Mouse (Mus musculus) lung, embryonic 15.5 days (tissue): ENCODE data around the gene Odf4. TPM values are rescaled to one million over a fixed set of nuclear protein-coding genes. Genes with fewer than 3 reads are reported as not detected.

Experiments used
- ATAC-seq: fragments of 200-750 bp; cut with Nextera tagmentation; 2 replicates; pipeline ENCODE4 v1.8.0; 2017; ENCODE audit warnings: moderate number of reproducible peaks, borderline replicate concordance; ENCODE audit not compliant: low FRiP score, low TSS enrichment; ENCODE audit errors: extremely low read depth
- H3K27ac ChIP-seq: fragments of 300-500 bp; sonication (generic); 2 replicates; pipeline ENCODE4 v1.5.1; 2015; ENCODE audit warnings: moderate library complexity, mild to moderate bottlenecking, inconsistent platforms
- H3K27me3 ChIP-seq: fragments of 300-500 bp; sonication (generic); 2 replicates; pipeline ENCODE4 v1.6.1; 2015; ENCODE audit warnings: inconsistent platforms
- H3K36me3 ChIP-seq: fragments of 300-500 bp; sonication (generic); 2 replicates; pipeline ENCODE4 v1.6.1; 2015; ENCODE audit warnings: inconsistent platforms
- H3K4me1 ChIP-seq: fragments of 300-500 bp; sonication (generic); 2 replicates; pipeline ENCODE4 v1.6.1; 2015; ENCODE audit warnings: inconsistent platforms
- H3K4me2 ChIP-seq: fragments of 300-500 bp; sonication (generic); 2 replicates; pipeline ENCODE4 v1.6.1; 2015; ENCODE audit warnings: inconsistent platforms, mild to moderate bottlenecking, moderate library complexity
- H3K4me3 ChIP-seq: fragments of 300-500 bp; sonication (generic); 2 replicates; pipeline ENCODE4 v1.5.1; 2015; ENCODE audit warnings: mild to moderate bottlenecking, inconsistent platforms
- H3K9ac ChIP-seq: fragments of 300-500 bp; sonication (generic); 2 replicates; pipeline ENCODE4 v1.6.1; 2015; ENCODE audit warnings: inconsistent platforms
- H3K9me3 ChIP-seq: fragments of 300-500 bp; sonication (generic); 2 replicates; pipeline ENCODE4 v1.6.1; 2016; ENCODE audit warnings: inconsistent platforms
- whole genome bisulfite sequencing: fragments of 180-500 bp; shearing (Covaris S2); methylation state at CpG from one replicate; pipeline ENCODE4 v1.1.7; 2015; 5-methylcytosine and 5-hydroxymethylcytosine counted together
- polyA plus RNA-seq: library from polyadenylated mRNA; unstranded; fragments of >200 nt; fragmentation: Nextera tagmentation; extraction: Ambion mirVana; gene quantifications from 2 replicates; pipeline ENCODE4 v1.2.1, GENCODE M21; 2015

Gene Odf4
- polyA plus RNA-seq, 1 experiment from 2014 or later, result not detected

- 38% methylated on average over 2 of the region's 2 CpGs for WGBS
- no peak overlapping the region for H3K27ac ChIP-seq
- no peaks in the 10 kb centered on the region for H3K9me3 ChIP-seq
- no peak overlapping the region for H3K4me2 ChIP-seq
- no peak overlapping the region for H3K4me3 ChIP-seq
- H3K27me3 ChIP-seq, result no peaks in the 10 kb centered on the region
- H3K36me3 ChIP-seq, result no peaks in the 10 kb centered on the region
- no peak for ATAC-seq
- no peak overlapping the region for H3K9ac ChIP-seq
- 0 out of 2 replicates have a peak, but pooled peaks cover 3% of the 10 kb centered on the region for H3K4me1 ChIP-seq
Measured at GRCm38 (mm10) chr11:68888653-68889052, 38.2 kb downstream of the Odf4 start.

GRCm38 (mm10) chr11:68888253-68888652, 38.6 kb downstream of the Odf4 start, which contains the start of gene Rnf222:
Rnf222 (plus strand) TSS chr11:68888553.
- H3K27ac ChIP-seq, result no peak within 1 kb of the TSS
- no peaks in the 10 kb centered on the region for H3K9me3 ChIP-seq
- WGBS, result 23% methylated on average over 6 of the region's 6 CpGs
- H3K27me3 ChIP-seq, result no peaks in the 10 kb centered on the region
- no peak within 1 kb of the TSS for H3K9ac ChIP-seq
- no peak within 1 kb of the TSS for H3K4me3 ChIP-seq
- no peaks in the 10 kb centered on the region for H3K36me3 ChIP-seq
- ATAC-seq, result no peak
- H3K4me1 ChIP-seq, result 0 out of 2 replicates have a peak, but pooled peaks cover 3% of the 10 kb centered on the region
- H3K4me2 ChIP-seq, result no peak within 1 kb of the TSS

- no peaks in the 10 kb centered on the region for H3K9me3 ChIP-seq
- H3K4me3 ChIP-seq, result no peak overlapping the region
- no peak for ATAC-seq
- no peak overlapping the region for H3K27ac ChIP-seq
- no peaks in the 10 kb centered on the region for H3K36me3 ChIP-seq
- H3K4me1 ChIP-seq, result no peaks in the 10 kb centered on the region
- 72% methylated on average over 5 of the region's 5 CpGs for WGBS
- no peak overlapping the region for H3K9ac ChIP-seq
- no peak overlapping the region for H3K4me2 ChIP-seq
- no peaks in the 10 kb centered on the region for H3K27me3 ChIP-seq
Measured at GRCm38 (mm10) chr11:68886091-68886490, 40.8 kb downstream of the Odf4 start.

GRCm38 (mm10) chr11:68884368-68884767, 42.5 kb downstream of the Odf4 start:
- Histone ChIP-seq H3K9me3 (no peaks in the 10 kb centered on the region), H3K4me3 (no peak overlapping the region), H3K4me2 (no peak overlapping the region), H3K27ac (no peak overlapping the region), H3K9ac (no peak overlapping the region), H3K27me3 (no peaks in the 10 kb centered on the region), H3K36me3 (no peaks in the 10 kb centered on the region), H3K4me1 (no peaks in the 10 kb centered on the region)
- WGBS, result 62% methylated on average over 5 of the region's 5 CpGs
- ATAC-seq, result no peak

GRCm38 (mm10) chr11:68883843-68884242, 43.0 kb downstream of the Odf4 start:
- Histone ChIP-seq H3K27me3 (no peaks in the 10 kb centered on the region), H3K4me3 (no peak overlapping the region)
- WGBS, result 65% methylated on average over 2 of the region's 2 CpGs

GRCm38 (mm10) chr11:68882107-68882506, 44.8 kb downstream of the Odf4 start:
- Histone ChIP-seq H3K27me3 (no peaks in the 10 kb centered on the region), H3K9me3 (no peaks in the 10 kb centered on the region), H3K27ac (no peak overlapping the region), H3K4me2 (no peak overlapping the region), H3K4me3 (no peak overlapping the region), H3K36me3 (no peaks in the 10 kb centered on the region), H3K4me1 (no peaks in the 10 kb centered on the region), H3K9ac (no peak overlapping the region)
- ATAC-seq, result no peak
- WGBS, result 15% methylated on average over 14 of the region's 14 CpGs

More at GRCm38 (mm10) chr11:68883843-68884242, 43.0 kb downstream of the Odf4 start:
- Histone ChIP-seq H3K9me3 (no peaks in the 10 kb centered on the region), H3K4me1 (no peaks in the 10 kb centered on the region), H3K4me2 (no peak overlapping the region), H3K36me3 (no peaks in the 10 kb centered on the region), H3K9ac (no peak overlapping the region), H3K27ac (no peak overlapping the region)
- ATAC-seq, result no peak

- Histone ChIP-seq H3K36me3 (no peaks in the 10 kb centered on the region), H3K27ac (no peak overlapping the region), H3K4me1 (no peaks in the 10 kb centered on the region), H3K27me3 (no peaks in the 10 kb centered on the region), H3K4me2 (no peak overlapping the region), H3K9me3 (no peaks in the 10 kb centered on the region), H3K9ac (no peak overlapping the region), H3K4me3 (no peak overlapping the region)
- no peak for ATAC-seq
- 76% methylated on average over 5 of the region's 5 CpGs for WGBS
Measured at GRCm38 (mm10) chr11:68878811-68879210, 48.1 kb downstream of the Odf4 start.

- H3K4me3 ChIP-seq, result no peak overlapping the region
- H3K9me3 ChIP-seq, result no peaks in the 10 kb centered on the region
- ATAC-seq, result no peak
- H3K4me1 ChIP-seq, result peaks cover 14% of the 10 kb centered on the region
- H3K27me3 ChIP-seq, result no peaks in the 10 kb centered on the region
- no peak overlapping the region for H3K9ac ChIP-seq
- 0% methylated on average over 2 of the region's 2 CpGs for WGBS
- no peak overlapping the region for H3K27ac ChIP-seq
- H3K36me3 ChIP-seq, result no peaks in the 10 kb centered on the region
- no peak overlapping the region for H3K4me2 ChIP-seq
Measured at GRCm38 (mm10) chr11:68874841-68875240, 52.0 kb downstream of the Odf4 start.

Other genes with a start within 250 kb of the Odf4 start
- 130 and 136 TPM in 2 replicates for gene Myh10, start 235.5 kb downstream of the Odf4 start, polyA plus RNA-seq
- gene Ndel1, start 55.2 kb downstream of the Odf4 start, polyA plus RNA-seq, result 72.8 and 77.1 TPM in 2 replicates
- 0.16 TPM in 2 replicates for gene Rnf222, start 38.5 kb downstream of the Odf4 start, polyA plus RNA-seq
- 880 and 922 TPM in 2 replicates for gene Rpl26, start 25.5 kb downstream of the Odf4 start, polyA plus RNA-seq
- 21.2 and 24.4 TPM in 2 replicates for gene Arhgef15, start 30.4 kb upstream of the Odf4 start, polyA plus RNA-seq
- 2.8 and 3.1 TPM in 2 replicates for gene Slc25a35, start 41.0 kb upstream of the Odf4 start, polyA plus RNA-seq
- gene Rangrf, start 48.1 kb upstream of the Odf4 start, polyA plus RNA-seq, result 46.2 and 46.6 TPM in 2 replicates
- gene Pfas, start 81.4 kb upstream of the Odf4 start, polyA plus RNA-seq, result 31.4 and 33.4 TPM in 2 replicates
- gene Ctc1, start 88.8 kb upstream of the Odf4 start, polyA plus RNA-seq, result 53.3 and 54.7 TPM in 2 replicates
- gene Aurkb, start 118.6 kb upstream of the Odf4 start, polyA plus RNA-seq, result 207 and 211 TPM in 2 replicates
- gene Borcs6, start 132.6 kb upstream of the Odf4 start, polyA plus RNA-seq, result 9.1 and 10.3 TPM in 2 replicates
- 69.3 and 71.1 TPM in 2 replicates for gene Tmem107, start 143.7 kb upstream of the Odf4 start, polyA plus RNA-seq
- 61.6 and 66.6 TPM in 2 replicates for gene Vamp2, start 161.4 kb upstream of the Odf4 start, polyA plus RNA-seq
- 21.7 and 24.0 TPM in 2 replicates for gene Per1, start 168.1 kb upstream of the Odf4 start, polyA plus RNA-seq
- 0.52 and 0.60 TPM in 2 replicates for gene Hes7, start 193.3 kb upstream of the Odf4 start, polyA plus RNA-seq
- gene 9130213A22Rik, start 195.5 kb upstream of the Odf4 start, polyA plus RNA-seq, result 0.36 and 0.57 TPM in 2 replicates
- 0.16 and 0.53 TPM in 2 replicates for gene Aloxe3, start 198.8 kb upstream of the Odf4 start, polyA plus RNA-seq
- gene Alox12b, start 229.9 kb upstream of the Odf4 start, polyA plus RNA-seq, result not detected in 2 replicates